Mouse (Mus musculus): Measurements from ENCODE around the gene Gm20721. TPM values are rescaled to one million over a fixed set of nuclear protein-coding genes. Genes with fewer than 3 reads are reported as not detected.

The Gm20721 gene
- total RNA-seq, 2 experiments from 2014 or later: 2.3 to 2.8 TPM

- DNase-seq (ENCODE audit: extremely low spot score in 1 of 2, low spot score in 2 of 2): no peak
- intact Hi-C loops (cut with DNase I): no loop called here
- H3K27ac ChIP-seq: peak overlapping the region; percentile 36; the same call in 1 of the 2 replicates
- H3K4me3 ChIP-seq: no peak overlapping the region
- no peak for TF ChIP-seq CTCF (IDR thresholded peaks at IDR 0.05)
These were observed 3.6 kb downstream of the Gm20721 start for GRCm38 (mm10) chr2:174342793-174343400.

- H3K4me3 ChIP-seq: no peak overlapping the region
- H3K27ac ChIP-seq: no peak overlapping the region
- no peak for TF ChIP-seq CTCF (IDR thresholded peaks at IDR 0.05)
- intact Hi-C loops (cut with DNase I): no loop called here
- no peak for DNase-seq (ENCODE audit: extremely low spot score in 1 of 2, low spot score in 2 of 2)
These were observed 5.5 kb downstream of the Gm20721 start for GRCm38 (mm10) chr2:174340893-174341580.

- no peak for TF ChIP-seq CTCF (IDR thresholded peaks at IDR 0.05)
- Histone ChIP-seq H3K27ac (no peak overlapping the region), H3K4me3 (no peak overlapping the region)
- intact Hi-C loops (cut with DNase I): no loop called here
- no peak for DNase-seq (ENCODE audit: extremely low spot score in 1 of 2, low spot score in 2 of 2)
These were observed 6.2 kb downstream of the Gm20721 start for GRCm38 (mm10) chr2:174340229-174340892.

GRCm38 (mm10) chr2:174339701-174340100 is 6.8 kb downstream of the Gm20721 start:
- Histone ChIP-seq H3K4me3 (no peak overlapping the region), H3K27ac (no peak overlapping the region)
- intact Hi-C loops (cut with DNase I): no loop called here
- no peak for TF ChIP-seq CTCF (IDR thresholded peaks at IDR 0.05)
- DNase-seq (ENCODE audit: extremely low spot score in 1 of 2, low spot score in 2 of 2): no peak

- Histone ChIP-seq H3K27ac (no peak overlapping the region), H3K4me3 (no peak overlapping the region)
- intact Hi-C loops (cut with DNase I): no loop called here
- no peak for TF ChIP-seq CTCF (IDR thresholded peaks at IDR 0.05)
- no peak for DNase-seq (ENCODE audit: extremely low spot score in 1 of 2, low spot score in 2 of 2)
These were observed 9.2 kb downstream of the Gm20721 start for GRCm38 (mm10) chr2:174337275-174337674.

GRCm38 (mm10) chr2:174334415-174334814 is 12.1 kb downstream of the Gm20721 start:
- TF ChIP-seq CTCF (IDR thresholded peaks at IDR 0.05): no peak
- no peak overlapping the region for H3K27ac ChIP-seq
- no peak for DNase-seq (ENCODE audit: extremely low spot score in 1 of 2, low spot score in 2 of 2)
- no peak overlapping the region for H3K4me3 ChIP-seq
- intact Hi-C loops (cut with DNase I): loop anchor here (5.0 kb wide), 3 partner anchors 83 to 338 kb away; partner anchors contain the start of genes Atp5e and Nelfcd

- H3K27ac ChIP-seq: no peak overlapping the region
- TF ChIP-seq CTCF (IDR thresholded peaks at IDR 0.05): no peak
- no peak overlapping the region for H3K4me3 ChIP-seq
- intact Hi-C loops (cut with DNase I): loop anchor here (5.0 kb wide), 3 partner anchors 84 to 339 kb away; partner anchors contain the start of genes Atp5e and Nelfcd
- no peak for DNase-seq (ENCODE audit: extremely low spot score in 1 of 2, low spot score in 2 of 2)
These were observed 13.1 kb downstream of the Gm20721 start for GRCm38 (mm10) chr2:174333239-174333890.

- intact Hi-C loops (cut with DNase I): loop anchor here (5.0 kb wide), 3 partner anchors 86 to 341 kb away; partner anchors contain the start of genes Atp5e and Nelfcd
- no peak for DNase-seq (ENCODE audit: extremely low spot score in 1 of 2, low spot score in 2 of 2)
- TF ChIP-seq CTCF (IDR thresholded peaks at IDR 0.05): no peak
- H3K4me3 ChIP-seq: peak overlapping the region; percentile 94
- peak overlapping the region; percentile 95 for H3K27ac ChIP-seq
These were observed 15.1 kb downstream of the Gm20721 start for GRCm38 (mm10) chr2:174331282-174332030.

GRCm38 (mm10) chr2:174330616-174331191 is 15.8 kb downstream of the Gm20721 start:
- H3K27ac ChIP-seq: peak overlapping the region; percentile 95
- TF ChIP-seq CTCF (IDR thresholded peaks at IDR 0.05): no peak
- peak; percentile 61 to 68 for DNase-seq (ENCODE audit: extremely low spot score in 1 of 2, low spot score in 2 of 2)
- intact Hi-C loops (cut with DNase I): loop anchor here (5.0 kb wide), 3 partner anchors 87 to 342 kb away; partner anchors contain the start of genes Atp5e and Nelfcd
- H3K4me3 ChIP-seq: peak overlapping the region; percentile 94

GRCm38 (mm10) chr2:174329663-174330615 is 16.6 kb downstream of the Gm20721 start:
- peak overlapping the region; percentile 94 for H3K4me3 ChIP-seq
- H3K27ac ChIP-seq: peak overlapping the region; percentile 95
- DNase-seq (ENCODE audit: extremely low spot score in 1 of 2, low spot score in 2 of 2): peak; percentile 69 to 76
- intact Hi-C loops (cut with DNase I): loop anchor here (5.0 kb wide), 4 partner anchors 87 to 527 kb away; partner anchors contain the start of genes Atp5e and Nelfcd
- peak; percentile 17 for TF ChIP-seq CTCF (IDR thresholded peaks at IDR 0.05)

Data from left cerebral cortex, adult 2 months (tissue).